Mouse (Mus musculus): ENCODE measurements around the gene Sec24d. TPM values are rescaled to one million over a fixed set of nuclear protein-coding genes. Genes with fewer than 3 reads are reported as not detected.
"Not testable (repeated sequence)": the region's sequence is repeated elsewhere in the genome, so short reads cannot be mapped to it uniquely, and the experiment has no call there.

Sec24d gene
- polyA plus RNA-seq, 1 experiment from 2014 or later, result 10.8 TPM

DNA sequence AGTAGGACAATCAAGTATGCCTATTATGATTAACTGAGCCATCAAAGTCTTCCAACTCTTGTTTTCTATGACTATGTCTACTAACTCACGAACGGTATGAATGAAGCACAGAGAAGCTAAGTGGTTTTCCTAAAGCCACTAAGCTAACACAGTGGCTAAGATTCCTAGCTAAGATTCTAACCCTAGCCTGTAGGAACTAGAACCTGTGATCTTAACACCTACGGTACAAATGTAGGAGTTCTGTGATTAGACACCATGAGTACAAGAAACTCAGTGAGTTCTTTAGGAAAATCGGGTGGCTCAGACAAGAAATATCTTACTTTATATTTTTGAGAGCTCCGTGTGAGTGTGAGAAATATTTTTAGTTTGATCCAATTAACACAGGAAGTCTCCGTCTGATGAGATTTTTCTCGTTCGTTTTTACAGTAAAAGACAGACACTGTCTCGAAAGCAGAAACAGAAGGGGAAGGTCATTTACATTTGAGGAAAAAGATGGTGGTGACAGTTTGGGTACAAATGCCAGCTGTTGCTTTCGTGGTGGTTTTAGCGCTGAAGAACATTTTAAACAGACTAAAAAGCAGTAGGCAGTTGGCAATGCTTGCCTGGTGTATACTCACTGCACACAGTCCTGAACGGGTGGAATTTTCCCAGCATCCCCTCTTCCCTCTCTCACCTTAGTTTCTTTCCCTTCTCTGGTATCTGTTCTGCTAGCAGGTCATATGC is 81.0 kb downstream of the Sec24d start:
- 84% methylated on average over 12 of the region's 12 CpGs for WGBS

GRCm38 (mm10) chr3:123350602-123351001 is 83.3 kb downstream of the Sec24d start:
- 88% methylated on average over 8 of the region's 8 CpGs for whole genome bisulfite sequencing
- H3K36me3 ChIP-seq (ENCODE audit: poor library complexity, severe bottlenecking), result no peaks in the 10 kb centered on the region
- no peak overlapping the region for H3K9ac ChIP-seq
- no peaks in the 10 kb centered on the region for H3K4me1 ChIP-seq
- H3K4me2 ChIP-seq, result no peak overlapping the region
- no peak overlapping the region for H3K4me3 ChIP-seq
- ATAC-seq, result no peak
- H3K27ac ChIP-seq, result no peak overlapping the region
- H3K27me3 ChIP-seq, result no peaks in the 10 kb centered on the region
- H3K9me3 ChIP-seq (replicated peaks), result no peaks in the 10 kb centered on the region

More for the DNA sequence above, 81.0 kb downstream of the Sec24d start:
- no peak overlapping the region for H3K4me3 ChIP-seq
- no peak overlapping the region for H3K4me2 ChIP-seq
- H3K27me3 ChIP-seq, result no peaks in the 10 kb centered on the region
- no peaks in the 10 kb centered on the region for H3K36me3 ChIP-seq (ENCODE audit: poor library complexity, severe bottlenecking)
- ATAC-seq, result peak; percentile 67; the same call in 1 of the 2 replicates
- H3K9ac ChIP-seq, result no peak overlapping the region
- H3K4me1 ChIP-seq, result no peaks in the 10 kb centered on the region
- no peaks in the 10 kb centered on the region for H3K9me3 ChIP-seq (replicated peaks)
- H3K27ac ChIP-seq, result no peak overlapping the region

DNA sequence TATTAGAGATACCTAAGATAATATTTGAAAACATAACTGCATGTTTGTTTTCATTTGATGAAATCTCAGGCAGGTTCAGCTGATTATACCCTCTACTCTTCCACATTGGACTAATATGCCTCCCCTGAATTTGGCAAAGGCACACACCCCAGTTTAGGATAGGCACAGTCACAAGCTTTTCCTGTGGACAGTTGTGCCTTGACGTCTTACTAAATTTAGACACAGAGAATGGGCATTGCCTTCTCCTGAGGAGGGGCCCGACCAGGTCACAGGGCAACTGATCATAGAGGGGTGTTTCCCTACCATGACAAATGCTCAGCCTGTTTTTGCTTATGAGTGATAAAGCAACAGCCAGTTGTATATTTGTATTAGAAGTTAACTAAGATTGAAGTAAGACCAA is 84.3 kb downstream of the Sec24d start:
- H3K27ac ChIP-seq, result no peak overlapping the region
- H3K4me3 ChIP-seq, result no peak overlapping the region
- no peaks in the 10 kb centered on the region for H3K27me3 ChIP-seq
- no peaks in the 10 kb centered on the region for H3K4me1 ChIP-seq
- no peak for ATAC-seq
- H3K4me2 ChIP-seq, result no peak overlapping the region
- H3K36me3 ChIP-seq (ENCODE audit: poor library complexity, severe bottlenecking), result no peaks in the 10 kb centered on the region
- H3K9ac ChIP-seq, result no peak overlapping the region
- H3K9me3 ChIP-seq (replicated peaks), result no peaks in the 10 kb centered on the region
- 80% methylated on average over 2 of the region's 2 CpGs for WGBS

GRCm38 (mm10) chr3:123353183-123353582 is 85.9 kb downstream of the Sec24d start:
- 0 out of 2 replicates have a peak, but pooled peaks have one; percentile 16 for ATAC-seq

DNA sequence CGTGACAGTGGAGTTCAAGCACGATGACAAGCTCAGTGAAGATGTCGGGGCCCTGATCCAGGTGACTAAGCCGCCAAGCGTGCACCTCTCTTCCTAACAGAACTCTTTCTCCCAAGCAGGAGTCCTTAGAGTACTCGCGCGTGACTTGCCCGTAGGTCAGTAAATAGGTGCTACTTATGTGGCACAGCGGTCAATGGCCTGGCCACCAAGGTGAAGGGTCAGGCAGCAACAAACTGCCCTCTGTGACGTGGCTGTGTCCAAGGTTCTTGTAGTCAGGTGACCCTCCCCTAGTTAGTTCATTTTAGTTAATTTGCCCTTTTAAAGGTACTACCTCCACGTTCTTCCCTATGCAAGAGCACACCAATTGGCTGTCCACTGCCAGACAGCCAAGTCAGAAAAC is 86.4 kb downstream of the Sec24d start:
- H3K27me3 ChIP-seq, result no peaks in the 10 kb centered on the region
- no peaks in the 10 kb centered on the region for H3K36me3 ChIP-seq (ENCODE audit: poor library complexity, severe bottlenecking)
- ATAC-seq, result 0 out of 2 replicates have a peak, but pooled peaks have one; percentile 36
- H3K27ac ChIP-seq, result no peak overlapping the region
- H3K9me3 ChIP-seq (replicated peaks), result no peaks in the 10 kb centered on the region
- WGBS, result 90% methylated on average over 12 of the region's 12 CpGs
- no peaks in the 10 kb centered on the region for H3K4me1 ChIP-seq
- H3K9ac ChIP-seq, result no peak overlapping the region
- H3K4me2 ChIP-seq, result no peak overlapping the region
- no peak overlapping the region for H3K4me3 ChIP-seq

More at GRCm38 (mm10) chr3:123353183-123353582, 85.9 kb downstream of the Sec24d start:
- 67% methylated on average over 6 of the region's 6 CpGs for WGBS
- H3K36me3 ChIP-seq (ENCODE audit: poor library complexity, severe bottlenecking), result no peaks in the 10 kb centered on the region
- H3K4me2 ChIP-seq, result no peak overlapping the region
- H3K27me3 ChIP-seq, result no peaks in the 10 kb centered on the region
- H3K4me3 ChIP-seq, result no peak overlapping the region
- no peaks in the 10 kb centered on the region for H3K9me3 ChIP-seq (replicated peaks)
- no peak overlapping the region for H3K9ac ChIP-seq
- no peaks in the 10 kb centered on the region for H3K4me1 ChIP-seq
- no peak overlapping the region for H3K27ac ChIP-seq

DNA sequence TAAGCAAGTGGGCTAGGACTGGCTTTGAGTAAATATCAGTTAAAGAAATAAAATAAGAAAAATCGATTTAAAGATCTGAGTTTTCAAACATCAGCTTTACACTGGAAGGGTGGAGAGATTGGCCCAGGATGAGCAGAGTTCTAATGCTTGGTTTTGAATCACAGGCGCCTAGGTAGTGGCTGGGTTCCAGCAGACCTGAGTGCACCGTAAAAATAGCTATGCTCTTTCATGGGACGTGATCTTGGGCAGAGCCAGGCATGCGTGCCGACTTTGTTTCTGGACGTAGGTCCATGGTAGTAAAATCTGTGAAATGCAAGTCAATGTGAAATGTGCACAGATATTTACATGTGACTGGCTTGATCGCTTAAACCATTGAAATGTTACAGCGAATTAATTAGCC is 87.1 kb downstream of the Sec24d start:
- Histone ChIP-seq H3K4me1 (no peaks in the 10 kb centered on the region), H3K4me3 (no peak overlapping the region), H3K9ac (no peak overlapping the region), H3K36me3 (ENCODE audit: poor library complexity, severe bottlenecking) (no peaks in the 10 kb centered on the region), H3K4me2 (no peak overlapping the region), H3K9me3 (replicated peaks) (no peaks in the 10 kb centered on the region), H3K27me3 (no peaks in the 10 kb centered on the region), H3K27ac (no peak overlapping the region)
- no peak for ATAC-seq
- WGBS, result 92% methylated on average over 9 of the region's 9 CpGs

- WGBS, result 86% methylated on average over 4 of the region's 4 CpGs
- H3K4me2 ChIP-seq, result no peak overlapping the region
- H3K4me3 ChIP-seq, result no peak overlapping the region
- no peaks in the 10 kb centered on the region for H3K27me3 ChIP-seq
- no peak overlapping the region for H3K9ac ChIP-seq
- H3K27ac ChIP-seq, result no peak overlapping the region
- no peaks in the 10 kb centered on the region for H3K9me3 ChIP-seq (replicated peaks)
- H3K36me3 ChIP-seq (ENCODE audit: poor library complexity, severe bottlenecking), result no peaks in the 10 kb centered on the region
- no peak for ATAC-seq
- no peaks in the 10 kb centered on the region for H3K4me1 ChIP-seq
Measured at GRCm38 (mm10) chr3:123356377-123356991, 89.2 kb downstream of the Sec24d start.

- not testable (repeated sequence) for H3K27me3 ChIP-seq
- 91% methylated on average over 2 of the region's 2 CpGs for WGBS
Measured at GRCm38 (mm10) chr3:123366820-123367219, 99.6 kb downstream of the Sec24d start.

DNA sequence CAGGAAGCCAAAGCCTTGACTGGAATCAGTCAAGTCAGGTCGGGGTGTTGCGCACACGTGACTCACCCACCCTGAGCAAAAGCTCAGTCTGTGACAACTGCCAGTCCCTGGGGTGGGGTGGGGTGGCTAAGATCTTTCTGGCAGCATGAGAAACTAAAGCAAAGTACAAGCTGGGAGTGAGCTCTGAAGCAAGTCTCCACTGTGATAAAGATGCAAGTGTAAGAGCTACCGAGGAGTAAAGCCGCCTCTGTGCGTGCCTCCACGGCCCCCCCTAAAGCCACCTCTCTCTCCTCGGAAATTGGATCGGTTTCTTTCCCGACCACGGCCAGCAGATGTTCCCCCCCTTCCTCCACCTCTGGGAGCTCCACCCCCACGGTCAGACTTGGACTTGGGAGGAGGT is 101.9 kb downstream of the Sec24d start:
- H3K27me3 ChIP-seq, result no peaks in the 10 kb centered on the region
- no peak overlapping the region for H3K27ac ChIP-seq
- H3K9me3 ChIP-seq (replicated peaks), result no peaks in the 10 kb centered on the region
- H3K36me3 ChIP-seq (ENCODE audit: poor library complexity, severe bottlenecking), result peaks cover 50% of the 10 kb centered on the region
- no peak overlapping the region for H3K9ac ChIP-seq
- ATAC-seq, result no peak
- H3K4me2 ChIP-seq, result no peak overlapping the region
- H3K4me1 ChIP-seq, result no peaks in the 10 kb centered on the region
- WGBS, result 93% methylated on average over 12 of the region's 12 CpGs
- no peak overlapping the region for H3K4me3 ChIP-seq

More at GRCm38 (mm10) chr3:123366820-123367219, 99.6 kb downstream of the Sec24d start:
- H3K27ac ChIP-seq; H3K4me1 ChIP-seq; H3K9me3 ChIP-seq (replicated peaks); H3K4me3 ChIP-seq; ATAC-seq; H3K4me2 ChIP-seq; H3K9ac ChIP-seq: not testable (repeated sequence)
- peaks cover 51% of the 10 kb centered on the region for H3K36me3 ChIP-seq (ENCODE audit: poor library complexity, severe bottlenecking)

DNA sequence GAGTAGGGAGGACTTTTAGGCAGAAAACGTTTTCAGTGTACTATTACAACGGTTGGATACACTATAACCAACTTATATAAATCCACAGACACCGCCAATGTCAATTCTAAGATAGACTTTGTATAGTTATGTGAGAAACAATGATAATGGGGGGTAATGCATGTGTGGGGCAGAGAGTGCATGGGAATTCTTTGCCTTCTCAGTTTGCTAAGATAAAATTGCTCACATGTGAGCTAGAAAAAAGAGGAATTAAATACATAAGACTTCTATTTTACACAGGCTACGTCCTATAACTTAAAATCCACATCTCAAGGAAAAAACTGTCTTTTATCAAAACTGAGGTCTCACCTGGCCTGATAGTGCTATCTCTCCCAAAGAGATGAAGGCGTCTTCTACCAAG is 103.7 kb downstream of the Sec24d start:
- WGBS, result 96% methylated on average over 5 of the region's 5 CpGs
- Histone ChIP-seq H3K27ac (no peak overlapping the region), H3K9me3 (replicated peaks) (no peaks in the 10 kb centered on the region), H3K36me3 (ENCODE audit: poor library complexity, severe bottlenecking) (peaks cover 53% of the 10 kb centered on the region), H3K27me3 (no peaks in the 10 kb centered on the region), H3K4me3 (no peak overlapping the region), H3K9ac (no peak overlapping the region), H3K4me1 (no peaks in the 10 kb centered on the region), H3K4me2 (no peak overlapping the region)
- no peak for ATAC-seq

DNA sequence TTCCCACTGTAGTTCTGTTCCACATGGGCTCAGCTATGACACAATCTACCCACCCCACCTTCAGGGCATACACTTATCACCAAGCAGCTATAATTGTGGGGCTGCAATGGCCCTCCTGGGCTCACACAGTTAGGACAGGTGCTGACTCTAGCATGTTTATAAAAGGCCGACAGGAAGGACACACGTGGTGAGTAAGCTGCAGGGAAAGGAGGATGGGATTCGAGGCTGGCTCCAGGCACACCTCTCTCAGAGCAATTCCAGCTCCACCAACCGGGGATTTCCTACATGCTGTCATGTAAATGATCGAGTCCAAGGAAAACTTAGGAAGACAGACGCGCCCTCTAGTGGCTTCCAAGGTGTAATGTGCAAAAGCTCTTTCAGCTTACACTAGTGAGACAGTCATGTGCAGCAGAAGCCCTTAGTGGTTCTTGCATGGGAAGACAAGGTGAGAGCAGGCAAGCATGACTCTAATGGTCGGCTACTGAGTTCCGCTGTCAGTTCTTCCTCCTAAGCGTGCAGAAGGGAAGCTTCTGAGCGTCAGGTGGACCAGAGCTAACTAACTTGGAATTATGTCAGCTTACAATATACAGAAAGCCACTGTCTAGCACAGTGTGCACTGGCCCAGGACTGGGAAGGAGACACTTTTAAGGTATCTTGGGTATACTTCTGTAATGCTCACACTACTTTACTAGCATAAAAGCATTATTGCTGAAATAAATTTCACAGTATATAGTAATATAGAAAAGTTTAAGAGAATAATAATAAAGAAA is 104.7 kb downstream of the Sec24d start:
- H3K27me3 ChIP-seq, result no peaks in the 10 kb centered on the region
- H3K9me3 ChIP-seq (replicated peaks), result no peaks in the 10 kb centered on the region
- peak; percentile 78 for ATAC-seq
- WGBS, result 33% methylated on average over 11 of the region's 11 CpGs
- no peak overlapping the region for H3K4me3 ChIP-seq
- no peak overlapping the region for H3K9ac ChIP-seq
- no peak overlapping the region for H3K4me2 ChIP-seq
- peaks cover 54% of the 10 kb centered on the region for H3K36me3 ChIP-seq (ENCODE audit: poor library complexity, severe bottlenecking)
- no peak overlapping the region for H3K27ac ChIP-seq
- no peaks in the 10 kb centered on the region for H3K4me1 ChIP-seq

DNA sequence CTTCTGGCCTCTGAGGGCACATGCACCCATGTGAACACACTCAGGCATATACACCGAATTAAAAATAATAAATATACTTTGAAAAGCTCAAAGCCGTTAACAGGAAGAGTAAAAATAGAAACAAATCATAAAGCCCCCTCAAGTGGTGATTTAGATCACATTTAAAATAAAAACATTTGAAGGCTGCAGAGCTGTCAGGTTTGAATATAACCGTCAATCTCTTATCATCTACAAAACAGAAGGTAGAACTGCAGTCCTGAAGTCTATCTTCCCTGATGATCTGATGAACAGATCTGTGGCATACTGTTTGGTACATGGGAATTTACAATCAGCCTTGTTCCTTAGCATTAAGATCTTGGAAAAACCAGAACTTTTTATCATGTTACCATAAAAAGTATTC is 109.3 kb downstream of the Sec24d start:
- Histone ChIP-seq H3K9me3 (replicated peaks) (no peaks in the 10 kb centered on the region), H3K4me3 (no peak overlapping the region), H3K4me1 (no peaks in the 10 kb centered on the region), H3K27me3 (no peaks in the 10 kb centered on the region), H3K36me3 (ENCODE audit: poor library complexity, severe bottlenecking) (peaks cover 54% of the 10 kb centered on the region), H3K9ac (no peak overlapping the region), H3K27ac (no peak overlapping the region), H3K4me2 (no peak overlapping the region)
- WGBS, result 91% methylated on average over 3 of the region's 3 CpGs
- ATAC-seq, result no peak

Data from forebrain, embryonic 13.5 days (tissue).